Mouse (Mus musculus): Measurements from ENCODE around the gene Golt1b.
A peak's percentile ranks its signal among the peaks of the same experiment; 100 is the strongest.
"Not testable (repeated sequence)": the region's sequence is repeated elsewhere in the genome, so short reads cannot be mapped to it uniquely, and the experiment has no call there.

Golt1b gene

DNA sequence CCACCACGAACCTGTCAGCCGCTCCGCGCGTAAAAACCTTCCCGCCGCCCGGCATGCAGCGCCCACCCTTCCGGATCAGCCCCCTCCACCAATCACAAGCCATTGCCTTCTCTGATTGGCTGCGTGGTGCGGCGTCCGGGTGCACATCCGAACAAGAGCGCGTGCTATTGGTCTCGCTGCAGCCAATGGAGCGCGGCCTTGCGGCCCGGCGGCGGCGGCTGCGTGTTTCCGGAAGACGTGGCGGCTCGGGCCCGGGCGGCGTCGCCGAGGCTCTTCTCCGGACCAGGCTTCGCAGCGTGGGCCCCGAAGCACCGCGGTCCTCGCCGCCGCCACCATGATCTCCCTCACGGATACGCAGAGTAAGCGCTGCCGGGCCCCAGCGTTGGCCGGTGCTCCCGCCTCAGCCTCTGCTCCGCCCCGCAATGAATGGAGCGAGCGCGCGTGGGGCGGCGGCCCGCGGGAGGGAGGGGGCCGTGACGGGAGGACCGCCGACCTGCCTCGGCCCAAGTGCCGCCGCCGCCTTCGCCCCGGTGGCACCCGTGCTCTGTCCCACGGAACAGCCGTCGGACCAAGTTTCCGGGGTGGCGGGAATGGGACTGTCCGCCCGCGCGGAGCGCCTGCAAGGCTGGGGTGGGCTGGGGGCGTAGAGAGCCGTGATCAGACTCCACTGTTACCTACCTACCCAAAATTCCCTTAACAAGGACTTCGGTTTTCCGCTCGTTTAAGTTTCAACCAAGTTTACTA, at the start of gene Golt1b, which contains the start of gene Recql:
TSS of gene Golt1b (plus strand) at position 211 of the 744 bp plus-strand sequence.
TSS of gene Recql (minus strand) at position 77 of the 744 bp plus-strand sequence.
- peak; percentile 98 for DNase-seq (ENCODE audit: low spot score)

DNA sequence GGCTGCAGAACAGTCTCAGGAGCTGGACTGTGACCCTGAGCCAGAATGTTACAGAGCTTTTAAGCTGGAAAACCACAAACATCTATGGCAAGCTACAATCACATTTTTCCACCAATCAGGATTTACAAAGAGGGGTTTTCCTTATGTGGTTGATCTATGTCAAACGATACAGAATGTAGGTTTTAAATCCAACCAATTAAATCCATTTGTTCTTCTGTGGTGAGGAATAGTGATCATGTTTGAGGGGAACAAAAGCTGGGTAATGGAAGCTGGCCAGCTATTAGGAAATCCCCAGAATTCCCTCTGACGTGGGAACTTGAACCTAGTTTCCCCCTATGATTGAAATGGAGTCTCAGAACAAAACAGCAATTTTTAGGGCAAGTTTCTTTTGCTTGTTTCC, 48.1 kb upstream of the Golt1b start:
- DNase-seq (ENCODE audit: low spot score), result no peak

DNA sequence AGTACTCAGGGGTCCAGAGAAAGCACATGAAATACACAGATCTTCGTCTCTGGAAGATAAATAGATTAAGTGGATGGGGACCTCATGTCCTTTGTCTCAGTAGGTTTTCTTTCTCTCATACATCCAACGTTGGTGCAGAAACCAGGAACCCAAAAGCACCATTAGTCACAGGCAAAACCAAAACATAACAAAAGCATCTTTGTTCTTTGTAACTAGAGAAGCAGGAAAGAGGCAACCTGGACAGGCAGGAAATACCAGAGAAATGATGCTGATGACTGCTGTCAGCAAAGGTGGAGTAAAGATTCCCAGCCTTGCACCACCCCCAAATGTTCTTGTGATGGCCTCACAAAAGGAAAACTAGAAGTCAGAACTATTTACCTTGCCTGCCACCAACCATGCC, 47.4 kb upstream of the Golt1b start:
- no peak for DNase-seq (ENCODE audit: low spot score)

DNA sequence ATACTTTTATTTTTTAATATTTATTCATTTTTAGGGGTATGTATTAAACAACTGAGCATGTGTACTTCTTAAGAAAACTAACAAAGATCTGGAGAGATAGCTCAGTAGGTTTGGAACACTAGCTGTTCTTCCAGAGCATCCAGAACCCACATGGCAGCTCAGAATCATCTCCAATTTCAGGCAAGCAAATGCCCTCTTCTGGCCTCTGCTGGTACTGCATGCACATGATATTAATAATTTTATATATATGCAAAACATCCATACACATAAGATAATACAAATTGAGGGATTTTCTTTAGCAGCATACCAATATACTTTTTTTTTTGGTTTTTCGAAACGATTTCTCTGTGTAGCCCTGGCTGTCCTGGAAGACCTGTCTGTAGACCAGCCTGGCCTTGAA, 43.5 kb upstream of the Golt1b start:
- peak; percentile 50 for DNase-seq (ENCODE audit: low spot score)

DNA sequence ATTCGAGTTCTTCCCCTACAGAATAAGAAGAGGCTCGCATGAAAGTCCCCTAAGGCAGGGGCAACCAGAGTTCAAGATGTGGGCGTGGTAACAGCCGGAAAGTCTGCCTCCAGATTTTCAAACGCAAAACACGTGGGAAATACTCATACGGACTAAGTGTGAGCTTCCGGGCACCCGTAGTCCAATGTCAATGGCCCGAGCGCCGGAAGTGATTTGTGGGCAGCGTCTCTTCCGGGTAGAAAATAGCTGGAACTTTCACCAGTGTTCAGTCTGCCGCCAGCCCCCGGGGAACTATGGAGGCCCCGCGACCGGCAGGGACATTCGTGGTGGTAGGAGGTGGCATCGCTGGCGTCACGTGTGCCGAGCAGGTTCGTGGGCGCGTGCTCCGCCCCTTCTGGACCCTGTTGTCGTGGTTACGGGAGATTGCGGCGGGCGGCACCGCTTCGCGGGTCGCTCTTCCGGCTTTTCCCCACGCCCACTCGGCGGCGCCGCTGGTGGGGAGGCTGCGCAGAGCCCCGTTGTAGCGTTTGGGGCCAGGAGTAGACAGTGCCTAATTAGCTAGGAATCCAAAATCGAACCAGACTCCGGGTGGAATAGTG, 41.5 kb upstream of the Golt1b start, which contains the start of gene Pyroxd1:
TSS of gene Pyroxd1 (plus strand) at position 215 of the 599 bp plus-strand sequence.
- DNase-seq (ENCODE audit: low spot score), result peak; percentile 94

DNA sequence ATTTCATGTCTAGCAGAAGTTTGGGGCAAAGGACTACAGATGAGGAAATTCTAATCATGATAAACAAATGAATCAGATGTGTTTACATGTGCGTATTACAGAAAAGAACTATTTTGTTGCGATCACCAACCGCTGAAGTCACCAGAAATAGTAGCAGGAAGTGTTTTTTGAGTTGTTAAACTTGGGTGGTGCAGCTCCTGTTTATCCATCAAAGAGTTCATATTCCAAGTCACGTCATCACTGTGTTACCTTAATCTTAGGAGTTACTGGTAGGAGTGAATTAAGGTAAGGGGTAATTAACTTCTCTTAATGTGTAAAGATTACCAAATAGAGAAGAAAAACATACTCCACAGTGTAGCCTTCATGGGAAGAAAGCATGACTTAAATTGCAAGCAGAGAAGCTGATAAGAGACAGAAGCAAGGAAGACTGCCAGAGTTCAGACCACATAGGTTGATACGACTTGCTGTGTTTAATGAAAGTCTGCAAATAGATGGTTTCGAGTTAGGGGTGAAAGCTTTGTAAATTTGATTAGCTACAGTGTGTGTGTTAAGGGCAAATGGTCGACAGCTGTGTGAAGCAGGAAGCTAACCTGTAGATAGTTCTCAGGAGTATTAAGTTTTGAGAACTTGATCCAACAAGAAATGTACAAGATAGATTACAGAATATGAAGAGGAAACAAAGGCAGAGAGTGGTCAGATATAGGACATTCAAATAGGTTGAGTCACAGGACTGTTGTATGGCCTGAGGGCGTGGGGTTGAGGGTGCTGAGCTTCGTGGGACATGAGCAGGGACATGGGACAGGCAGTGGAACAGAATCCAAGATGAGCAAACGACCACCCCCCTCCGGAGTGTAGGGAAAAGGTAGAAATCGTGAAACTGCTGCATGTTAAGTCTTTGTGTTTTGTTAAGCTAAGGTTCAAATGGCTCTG, 40.6 kb upstream of the Golt1b start:
- DNase-seq (ENCODE audit: low spot score), result no peak

DNA sequence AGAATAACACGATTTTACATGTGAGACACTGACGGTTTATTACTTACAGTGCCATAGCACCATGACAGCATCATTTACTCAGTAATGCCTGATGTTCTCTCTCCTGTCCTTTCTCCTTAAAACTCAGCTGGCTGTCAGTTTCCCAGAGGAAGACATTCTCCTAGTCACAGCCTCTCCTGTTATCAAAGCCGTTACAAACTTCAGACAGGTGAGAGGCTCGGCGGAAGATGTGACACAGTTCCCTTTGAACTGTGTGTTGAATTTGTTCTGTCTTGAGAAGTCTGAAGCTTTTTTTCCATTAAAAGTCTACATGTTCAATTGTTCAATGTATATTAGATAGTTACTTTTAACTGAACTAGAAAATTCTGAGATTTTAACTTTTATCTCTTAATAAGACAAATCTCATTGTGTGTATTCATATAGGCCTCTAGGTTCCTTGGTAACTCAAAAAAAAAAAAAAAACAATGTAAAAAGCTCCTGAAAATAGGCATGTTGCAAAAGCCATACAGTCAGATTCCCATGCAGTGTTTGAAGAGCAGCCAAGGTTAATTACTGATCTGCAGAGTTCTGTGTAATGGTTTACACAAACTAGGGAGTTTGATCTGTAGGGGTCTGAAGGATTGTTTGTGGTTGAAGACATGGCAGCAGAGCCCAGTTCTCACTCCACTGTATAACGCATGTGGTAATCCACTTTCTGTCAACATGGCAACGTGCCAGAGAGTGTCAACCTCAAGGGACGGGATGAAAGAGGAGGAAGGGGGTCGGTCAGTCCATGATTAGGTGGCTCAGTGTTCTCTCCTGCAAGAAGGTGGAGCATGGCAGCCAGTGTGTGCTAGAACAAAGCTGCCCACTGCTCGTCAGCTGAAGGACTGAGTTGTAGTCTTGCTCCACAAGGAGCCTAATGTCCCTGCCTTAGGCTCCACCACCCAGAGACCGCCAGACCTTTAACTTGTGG, 39.3 kb upstream of the Golt1b start:
- no peak for DNase-seq (ENCODE audit: low spot score)

DNA sequence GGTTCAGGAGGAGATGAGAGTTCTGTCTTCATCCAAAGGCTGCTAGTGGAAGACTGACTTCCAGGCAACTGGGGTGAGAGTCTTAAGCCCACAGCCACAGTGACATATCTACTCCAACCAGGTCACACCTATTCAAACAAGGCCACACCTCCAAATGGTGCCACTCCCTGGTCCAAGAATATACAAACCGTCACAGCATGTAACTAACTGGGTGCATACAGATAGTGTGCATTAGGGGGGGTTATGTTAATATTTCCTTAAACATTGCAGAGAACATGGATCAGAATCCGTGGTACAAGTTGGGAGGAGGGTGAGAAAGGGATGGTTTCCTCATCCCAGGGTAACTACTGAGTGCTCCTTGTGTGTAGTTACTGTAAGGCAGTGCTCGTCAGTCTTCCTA, 34.9 kb upstream of the Golt1b start:
- not testable (repeated sequence) for DNase-seq (ENCODE audit: low spot score)

DNA sequence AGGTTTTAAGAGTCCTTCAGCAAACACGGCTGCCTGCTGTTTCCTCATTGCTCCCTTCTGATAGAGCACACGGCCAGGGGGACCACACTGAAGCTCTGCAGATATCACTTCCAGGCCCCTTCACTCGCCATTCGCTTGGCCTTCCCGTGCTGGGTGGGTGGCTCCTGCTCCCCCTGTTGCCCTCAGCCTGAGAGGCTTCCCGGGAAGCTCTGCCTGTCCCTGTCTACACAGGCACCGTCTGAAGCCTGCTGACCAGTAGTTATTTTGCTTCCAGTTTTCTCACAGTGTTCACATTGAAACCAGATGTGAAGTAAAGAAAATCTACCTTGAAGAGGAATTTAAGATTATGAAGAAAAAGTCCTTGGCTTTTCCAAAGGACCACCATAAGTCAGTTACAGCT, 29.9 kb upstream of the Golt1b start:
- DNase-seq (ENCODE audit: low spot score), result no peak

DNA sequence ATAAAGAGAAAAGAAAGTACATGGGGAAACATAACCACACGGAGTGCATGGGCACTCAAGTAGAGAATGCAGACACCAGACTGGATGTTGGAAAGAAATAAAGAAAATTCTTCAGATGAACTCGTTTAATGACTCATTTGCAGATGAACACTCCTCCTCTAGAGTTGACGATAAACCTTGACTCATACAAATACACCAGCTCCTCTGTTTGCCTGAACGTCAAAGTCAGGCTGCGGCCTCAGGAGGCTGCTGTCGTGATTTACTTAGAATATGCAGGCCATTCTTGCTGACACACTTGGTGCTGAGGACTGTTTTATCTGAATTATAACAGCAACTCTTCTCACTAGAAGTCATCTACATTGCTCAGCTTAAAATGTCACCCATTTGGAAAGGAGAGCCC, 25.0 kb upstream of the Golt1b start:
- DNase-seq (ENCODE audit: low spot score), result no peak

DNA sequence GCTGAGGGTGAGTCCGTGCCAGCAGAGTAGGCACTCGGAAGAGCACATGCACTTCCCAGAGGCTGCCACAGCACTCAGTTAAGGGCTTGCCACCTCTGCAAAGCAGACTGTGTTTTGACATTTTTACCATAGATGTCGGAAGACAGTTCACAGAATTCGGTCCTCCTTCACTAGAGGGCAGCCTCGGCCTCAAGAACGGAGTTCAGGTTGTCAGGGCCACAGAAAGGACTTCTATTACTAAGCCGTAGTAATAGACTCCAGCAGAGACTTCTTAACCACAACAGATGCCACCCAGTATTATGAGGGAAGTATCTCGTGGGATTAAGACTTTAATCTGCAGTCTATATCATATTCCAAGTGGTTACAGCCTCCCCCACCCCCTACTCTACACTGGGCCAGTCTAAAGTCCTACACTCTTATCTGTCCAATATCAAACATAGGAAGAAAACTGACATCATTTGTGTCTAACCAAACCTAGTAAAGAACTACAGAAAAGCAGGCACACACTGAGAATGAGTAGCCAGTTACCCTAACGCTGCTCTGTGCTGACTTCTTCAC, 23.9 kb upstream of the Golt1b start:
- peak; percentile 41 for DNase-seq (ENCODE audit: low spot score)

DNA sequence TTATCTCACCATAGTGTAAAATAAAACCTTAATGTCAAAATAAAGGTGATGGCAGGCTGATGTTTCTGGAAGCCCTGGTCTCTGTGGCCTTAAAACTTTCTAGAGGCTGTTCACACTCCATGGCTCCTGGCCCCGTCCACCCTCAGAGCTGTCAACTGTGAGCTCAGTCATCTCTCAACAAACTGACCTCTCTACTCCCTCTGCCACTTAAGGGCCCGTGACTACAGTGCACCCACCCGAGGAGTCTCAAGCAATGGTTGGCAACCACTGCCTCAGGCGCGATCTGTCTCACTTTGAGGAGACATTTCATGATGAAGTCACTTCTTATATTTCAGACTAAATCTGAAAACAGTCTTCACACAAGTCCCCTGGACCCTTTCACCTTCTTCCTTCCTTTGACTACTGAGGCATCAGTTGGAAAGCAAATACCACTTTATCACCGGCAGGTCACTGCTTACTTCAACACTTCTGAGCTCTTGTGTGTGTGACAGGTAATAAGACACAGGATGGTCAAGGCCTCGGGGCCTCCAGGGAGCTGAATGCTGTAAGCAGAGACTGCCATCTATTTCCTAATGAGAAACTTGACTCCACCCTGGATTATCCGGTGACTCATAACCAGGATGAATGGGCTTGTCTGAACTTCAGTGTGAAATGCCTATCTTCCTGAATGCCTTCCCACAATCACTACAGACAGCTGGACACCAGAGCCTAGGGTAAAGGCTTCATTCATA, 21.1 kb upstream of the Golt1b start:
- DNase-seq (ENCODE audit: low spot score), result no peak

DNA sequence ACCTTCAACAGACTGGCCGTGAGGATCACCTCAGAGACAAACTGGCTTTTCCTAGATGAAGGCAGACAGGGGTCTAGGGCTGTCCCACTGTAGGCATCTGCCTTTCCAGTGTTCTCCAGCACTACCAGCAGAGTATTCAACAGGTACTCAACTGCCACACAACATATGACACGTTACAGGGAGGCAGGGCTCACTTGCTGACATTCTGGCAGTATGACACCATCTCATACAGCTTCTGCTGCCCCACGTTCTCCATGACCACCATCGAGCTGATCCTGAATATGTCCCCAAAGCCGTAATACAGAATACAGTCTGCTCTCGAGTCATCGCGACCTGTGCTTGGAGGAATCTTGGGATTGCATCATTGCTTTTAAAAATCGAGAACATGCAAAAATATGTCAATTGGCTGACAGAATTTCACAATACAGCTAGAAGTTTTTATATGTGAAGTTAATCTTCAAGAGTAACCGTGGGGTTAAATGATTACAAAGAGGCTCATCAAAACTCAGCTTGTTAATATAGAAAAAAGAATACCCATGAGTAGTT, 20.5 kb upstream of the Golt1b start:
- no peak for DNase-seq (ENCODE audit: low spot score)

DNA sequence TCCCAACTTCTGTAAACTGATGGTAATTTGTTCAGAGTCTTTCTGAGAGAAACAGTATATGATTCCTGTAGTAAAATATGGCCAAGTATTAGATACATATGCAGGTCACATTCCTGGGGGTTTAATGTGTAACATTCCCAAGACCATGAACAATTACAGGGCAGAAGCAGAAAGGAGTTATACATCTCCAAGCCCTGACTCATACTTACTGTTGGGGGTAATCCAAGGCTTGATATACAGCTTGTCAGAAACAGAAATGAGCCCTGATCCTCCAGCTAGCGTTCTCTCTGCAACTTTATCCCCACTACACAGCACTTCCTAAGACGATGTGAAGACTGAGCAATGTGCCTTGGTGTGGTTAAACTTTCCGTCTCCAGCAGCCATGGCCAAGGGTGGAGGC, 19.5 kb upstream of the Golt1b start:
- no peak for DNase-seq (ENCODE audit: low spot score)

DNA sequence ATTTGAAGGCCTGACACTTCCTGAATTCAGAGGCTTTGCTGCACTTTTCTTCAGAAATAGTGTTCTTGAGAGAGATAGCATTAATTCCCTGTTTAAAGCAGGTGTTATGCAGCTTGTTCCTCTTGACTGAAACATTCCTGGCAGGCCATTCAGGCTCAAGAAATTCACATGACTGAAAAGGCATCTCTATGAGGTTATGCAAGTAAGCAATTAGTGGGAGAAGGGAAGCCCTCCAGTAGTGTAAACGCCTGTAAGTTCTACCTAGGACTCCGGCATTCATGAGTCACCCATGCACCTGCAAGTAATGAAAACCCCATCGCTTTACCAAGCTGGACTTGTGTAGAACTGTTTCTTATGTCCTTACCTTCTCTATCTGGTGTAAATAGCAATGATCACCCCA, 17.5 kb upstream of the Golt1b start:
- DNase-seq (ENCODE audit: low spot score), result no peak

DNA sequence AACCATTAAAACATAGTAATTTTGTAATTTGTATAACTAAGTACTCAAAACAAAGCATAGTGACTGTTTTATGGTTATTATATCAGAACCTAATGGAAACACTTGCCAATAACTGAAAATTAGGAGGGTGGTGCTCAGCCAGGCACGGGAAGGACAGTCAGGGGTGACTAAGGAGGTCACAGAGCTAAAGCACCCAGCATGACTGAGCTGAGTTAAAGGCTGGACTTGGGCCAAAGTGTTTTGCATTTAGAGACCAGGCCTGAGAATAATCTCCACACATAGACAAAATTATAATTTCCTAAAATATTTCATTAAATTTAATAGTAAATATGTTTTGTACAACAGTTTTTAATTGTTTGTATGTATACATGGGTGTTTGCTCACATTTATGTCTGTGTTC, 9.9 kb upstream of the Golt1b start:
- DNase-seq (ENCODE audit: low spot score), result no peak

DNA sequence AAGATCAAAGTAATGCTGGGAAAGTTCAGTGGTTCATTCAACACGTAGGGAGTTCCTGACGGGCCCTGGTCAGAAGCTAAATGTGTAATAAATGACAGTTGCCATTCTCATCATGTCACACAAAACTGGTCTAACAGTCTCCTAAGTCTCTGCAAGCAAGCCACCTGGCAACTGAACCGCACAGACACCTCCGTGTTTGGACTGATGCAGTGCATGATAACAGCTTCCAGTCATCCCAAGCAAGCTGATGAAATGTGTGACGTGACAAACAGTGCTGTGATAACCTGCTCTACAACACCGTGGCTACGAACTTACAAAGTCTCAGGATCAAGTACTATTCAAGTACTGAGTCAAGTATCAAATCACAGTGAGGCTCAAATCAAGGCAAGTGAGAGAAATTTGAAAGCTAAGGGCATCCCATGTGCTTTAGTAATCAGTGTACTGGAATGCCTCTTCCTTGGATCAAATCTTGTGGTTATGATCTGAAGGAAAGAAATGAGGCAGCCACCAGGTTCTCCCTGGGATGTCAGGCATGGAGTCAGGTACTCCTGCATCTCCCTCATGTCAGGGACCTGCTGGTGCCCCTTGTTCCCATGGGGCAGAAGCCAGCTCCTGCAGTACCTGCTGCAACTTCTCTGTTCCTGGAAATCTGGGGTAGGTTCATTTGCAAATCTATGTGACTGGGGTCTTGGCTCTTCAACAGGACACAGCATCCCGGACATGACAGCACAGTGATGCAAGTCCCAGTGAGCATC, 8.3 kb upstream of the Golt1b start:
- no peak for DNase-seq (ENCODE audit: low spot score)

DNA sequence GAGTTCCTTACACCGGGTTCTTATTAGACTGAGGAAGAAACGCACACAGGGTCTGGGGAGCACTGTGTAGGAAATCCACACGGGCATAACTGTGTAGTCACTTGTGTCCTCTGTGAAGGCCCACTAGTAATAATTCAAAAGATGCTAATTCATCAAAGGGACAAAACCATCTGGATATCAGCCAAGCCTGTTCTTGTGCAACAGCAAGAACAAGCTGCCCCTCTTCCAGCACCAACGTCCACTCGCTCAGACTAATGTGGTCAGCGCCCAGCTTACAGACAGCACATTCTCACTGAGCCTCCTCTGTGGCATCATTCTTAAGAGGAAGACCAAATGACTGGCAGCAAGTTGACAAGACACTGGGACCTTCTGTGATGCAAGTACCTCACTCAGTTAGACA, 7.1 kb upstream of the Golt1b start:
- DNase-seq (ENCODE audit: low spot score), result no peak

DNA sequence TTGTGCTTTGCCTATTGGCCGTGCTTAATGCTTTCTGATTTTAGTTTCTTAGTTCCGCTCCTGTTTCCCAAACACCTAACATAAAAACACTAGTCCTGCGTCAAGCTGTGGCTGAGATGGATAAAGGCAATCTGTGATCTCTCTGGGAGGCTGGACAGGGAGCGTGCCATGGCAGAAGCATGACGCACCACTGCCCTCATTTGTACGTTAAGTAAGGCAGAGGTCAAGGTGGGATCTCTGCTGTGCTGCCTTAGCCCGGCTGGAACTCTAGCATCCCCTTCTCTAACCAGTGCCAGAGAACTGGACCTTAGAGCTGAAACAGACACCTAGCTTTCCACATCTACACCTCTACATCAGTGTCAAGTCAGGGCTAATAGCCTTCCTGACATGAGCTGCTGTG, 5.4 kb upstream of the Golt1b start:
- DNase-seq (ENCODE audit: low spot score), result no peak

Data from adipocyte (in vitro differentiated cells).